36 mouse cellular contexts compared by ENCODE assay signal in genomic region chr10:93542356-93542755, GRCm38 (mm10). TPM values are rescaled to one million over a fixed set of nuclear protein-coding genes. Genes with fewer than 3 reads are reported as not detected.
DNase-seq lines count a peak whose midpoint lies in the region; ATAC-seq lines count a peak whose summit lies in the region.
"Had no signal": no experiment of that assay in that cellular context is flagged by ENCODE, and none has a peak within 500 bp of the region (broad histone marks: within the 10 kb centered on the region; RNA-seq: fewer than 3 reads in every experiment).

No protein-coding gene starts in this region.

- peak; percentile 5 for DNase-seq in retina, postnatal 1 day
- no peak for DNase-seq in retina, embryonic 14.5 days (ENCODE audit: low spot score)
- peak; percentile 44 for DNase-seq in CD4-positive, CD25-positive, alpha-beta regulatory T cell, adult 2 months (ENCODE audit: low read depth, low spot score)
- peak; percentile 97 for DNase-seq in R1 (ENCODE audit: low read depth, low spot score)
- no peak for DNase-seq in T-cell, adult 2 months (ENCODE audit: low spot score)
- DNase-seq in layer of hippocampus, adult 9-11 months = no peak
- DNase-seq in layer of hippocampus, postnatal 36 days = no peak
- DNase-seq: adrenal gland, postnatal 36 days; cerebellum, adult 2 months; cerebellum, postnatal 14 days; gastrocnemius, postnatal 14 days; kidney, adult 11 months; kidney, postnatal 14 days; liver, postnatal 0 days; lung, postnatal 36 days; right cerebral cortex, adult 18-20 months; right cerebral cortex, postnatal 4 days had no signal

- peak; percentile 18 for ATAC-seq in CD4-positive, CD25-positive, alpha-beta regulatory T cell, adult 4 months
- ATAC-seq: forebrain, embryonic 13.5 days; liver, embryonic 12.5 days had no signal

RNA-seq across cellular contexts. Expression of gene Ccdc38, which starts 1.9 kb away (rescaled TPM):
- 1 to 10 TPM; 2.0 to 2.6 TPM for polyA plus RNA-seq in CD4-positive, CD25-positive, alpha-beta regulatory T cell, adult 4 months (2017; shearing (Covaris generic))
- not detected for total RNA-seq in layer of hippocampus, postnatal 36 days (2021)
- total RNA-seq: adrenal gland, adult 18-20 months; adrenal gland, postnatal 36 days; gastrocnemius, postnatal 14 days; hematopoietic stem cell, adult 5-6 weeks; layer of hippocampus, postnatal 10 days; left cerebral cortex, adult 2 months; left cerebral cortex, postnatal 25 days; monocyte, adult 5-6 weeks had no signal
- polyA plus RNA-seq: cortical plate, adult 2 months; erythroblast, embryonic 14.5 days; urinary bladder, adult 2 months had no signal

RNA-seq across cellular contexts. Expression of gene Amdhd1, which starts 2.5 kb away (rescaled TPM):
- polyA plus RNA-seq in CD4-positive, CD25-positive, alpha-beta regulatory T cell, adult 4 months (2017; shearing (Covaris generic)) = under 1 TPM; 0.43 to 0.82 TPM
- total RNA-seq in layer of hippocampus, postnatal 36 days (2021) = under 1 TPM; 0.27 to 0.40 TPM
- total RNA-seq: adrenal gland, adult 18-20 months; gastrocnemius, postnatal 14 days; granulocyte monocyte progenitor cell, adult 5-6 weeks; hematopoietic stem cell, adult 5-6 weeks; megakaryocyte, adult 5-6 weeks; monocyte, adult 5-6 weeks had no signal
- polyA plus RNA-seq: cerebellum, adult 2 months; forebrain, embryonic 13.5 days; midbrain, embryonic 12.5 days had no signal

RNA-seq across cellular contexts. Expression of gene Snrpf, which starts 47.1 kb away (rescaled TPM):
- polyA plus RNA-seq in CD4-positive, CD25-positive, alpha-beta regulatory T cell, adult 4 months (2017; shearing (Covaris generic)) = 10 to 100 TPM; 55.4 to 63.9 TPM
- total RNA-seq in layer of hippocampus, postnatal 36 days (2021) = 10 to 100 TPM; 11.7 to 12.6 TPM

RNA-seq across cellular contexts. Expression of gene Hal, which starts 53.8 kb away (rescaled TPM):
- 1 to 10 TPM in 1 of 2 experiments, not detected in 1; 1.0 TPM for polyA plus RNA-seq in CD4-positive, CD25-positive, alpha-beta regulatory T cell, adult 4 months (2017; shearing (Covaris generic))
- total RNA-seq in layer of hippocampus, postnatal 36 days (2021) = under 1 TPM in 1 of 2 experiments, not detected in 1; 0.25 TPM
- total RNA-seq: hematopoietic stem cell, adult 5-6 weeks; left cerebral cortex, postnatal 25 days; monocyte, adult 5-6 weeks had no signal
- polyA plus RNA-seq: cortical plate, adult 2 months; erythroblast, embryonic 14.5 days; forebrain, embryonic 13.5 days; heart, embryonic 11.5 days; hindbrain, embryonic 14.5 days; kidney, embryonic 14.5 days; limb, embryonic 12.5 days; midbrain, embryonic 12.5 days had no signal

Comparison
In these comparisons a context has a peak if more than half of its experiments do, and no peak if none do; other contexts are left out.
1. DNase-seq: peak in retina, postnatal 1 day (single experiment), CD4-positive, CD25-positive, alpha-beta regulatory T cell, adult 2 months (single experiment) and R1 (single experiment); none in retina, embryonic 14.5 days (single experiment), T-cell, adult 2 months (single experiment), layer of hippocampus, adult 9-11 months (single experiment) and layer of hippocampus, postnatal 36 days (0 of 2).